Mouse (Mus musculus) bone marrow, adult 2 months (tissue): ENCODE data around the gene Fcho2.

Experiments
- CTCF ChIP-seq: fragments of 200-500 bp; IDR thresholded peaks from 2 replicates; pipeline ENCODE4 v1.5.1; 2011; ENCODE audit warnings: low read length, control low read depth; ENCODE audit not compliant: control insufficient read depth, insufficient read depth
- POLR2A ChIP-seq: fragments of 200-500 bp; IDR thresholded peaks from 2 replicates; pipeline ENCODE4 v1.6.1; 2011; ENCODE audit warnings: low read depth, mild to moderate bottlenecking, control low read depth, low read length, borderline replicate concordance; ENCODE audit not compliant: control insufficient read depth

DNA sequence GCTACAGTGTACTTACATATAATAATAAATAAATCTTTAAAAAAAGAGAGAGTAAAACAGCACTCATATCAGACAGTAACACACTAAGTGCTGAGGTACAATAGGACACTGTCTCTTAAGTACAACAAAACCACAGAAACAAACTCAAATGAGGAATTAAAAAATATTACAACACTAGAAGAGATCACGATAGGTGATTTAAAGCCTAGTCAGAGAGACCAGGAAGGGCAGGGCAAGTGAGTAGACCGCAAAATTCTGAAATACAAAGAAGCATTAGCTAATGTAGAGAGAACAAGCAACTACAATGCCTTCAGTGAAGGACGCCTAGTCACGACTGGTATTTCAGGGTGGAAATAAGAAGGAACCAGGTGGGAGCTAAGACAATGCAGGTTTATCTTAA lies 11.6 kb downstream of the Fcho2 start:
- TF ChIP-seq CTCF (no peak), POLR2A (no peak)
